Mouse (Mus musculus): ENCODE data around the gene Dgki.

- TF ChIP-seq CTCF (IDR thresholded peaks at IDR 0.05; ENCODE audit: control insufficient read depth, insufficient read depth, insufficient read length): no peak
- TF ChIP-seq MAX (IDR thresholded peaks at IDR 0.05): no peak
- TF ChIP-seq MYOD1 (IDR thresholded peaks at IDR 0.05; ENCODE audit: control insufficient read depth, insufficient read length, low read depth): no peak
- TF ChIP-seq MYOG (IDR thresholded peaks at IDR 0.05; ENCODE audit: control insufficient read depth, extremely low read depth, insufficient read length): no peak
Measured at GRCm38 (mm10) chr6:37051150-37051549, 248.8 kb downstream of the Dgki start.
